In genomic region chrX:164373081-164373480, GRCm38 (mm10) we compare ENCODE assay signal across 8 mouse cellular contexts. TPM values are rescaled to one million over a fixed set of nuclear protein-coding genes. Genes with fewer than 3 reads are reported as not detected.
A peak's percentile ranks its signal among the peaks of the same experiment; 100 is the strongest.
DNase-seq lines count a peak whose midpoint lies in the region; ATAC-seq and TF ChIP-seq lines count a peak whose summit lies in the region.

Gene Vegfd, plus strand, starts transcription at chrX:164373378.

- peak within 1 kb of the TSS; percentile 16; the same call in 1 of the 2 replicates for H3K4me2 ChIP-seq in kidney, embryonic 15.5 days

- no peaks in the 10 kb centered on the region for H3K36me3 ChIP-seq in kidney, embryonic 15.5 days

- peak; percentile 39 for DNase-seq in urinary bladder, postnatal 14 days (ENCODE audit: low spot score)
- DNase-seq in urinary bladder, adult 2 months (ENCODE audit: low spot score), result no peak
- peak; percentile 24 to 63 for DNase-seq in frontal cortex, postnatal 36 days (ENCODE audit: low spot score in 2 of 2)
- no peak for DNase-seq in lung, adult 2 months
- DNase-seq in testis, postnatal 10 days (ENCODE audit: low spot score), result peak; percentile 34
- DNase-seq in thymus, postnatal 4 days, result no peak

- no peaks in the 10 kb centered on the region for H3K9me3 ChIP-seq in kidney, embryonic 15.5 days (replicated peaks)

- TF ChIP-seq CTCF in lung, adult 2 months (IDR thresholded peaks at IDR 0.05; ENCODE audit: insufficient read depth, low read length), result no peak

- peaks cover 15% of the 10 kb centered on the region; the same call in 1 of the 2 replicates for H3K27me3 ChIP-seq in kidney, embryonic 15.5 days

- TF ChIP-seq POLR2A in lung, adult 2 months (IDR thresholded peaks at IDR 0.05; ENCODE audit: borderline replicate concordance, extremely low read depth, low read depth, low read length), result no peak

- H3K9ac ChIP-seq in kidney, embryonic 15.5 days, result no peak within 1 kb of the TSS

- WGBS in kidney, embryonic 15.5 days, result 36% methylated on average over 3 of the region's 3 CpGs
- WGBS in lung, adult 2 months, result 36% methylated on average over 3 of the region's 3 CpGs

- peak within 1 kb of the TSS; percentile 21 for H3K4me3 ChIP-seq in kidney, embryonic 15.5 days (replicated peaks)
- H3K4me3 ChIP-seq in lung, adult 2 months (replicated peaks; ENCODE audit: extremely low read depth, low read depth, low read length), result no peak within 1 kb of the TSS

- peak within 1 kb of the TSS; percentile 66 for H3K27ac ChIP-seq in kidney, embryonic 15.5 days

- ATAC-seq in kidney, embryonic 15.5 days (replicated peaks; ENCODE audit: low FRiP score), result no peak
- no peak for ATAC-seq in megakaryocyte-erythroid progenitor cell, adult 5-6 weeks (replicated peaks; ENCODE audit: low FRiP score, low TSS enrichment, poor library complexity, severe bottlenecking)

- H3K4me1 ChIP-seq in kidney, embryonic 15.5 days, result no peaks in the 10 kb centered on the region
- no peaks in the 10 kb centered on the region for H3K4me1 ChIP-seq in lung, adult 2 months (ENCODE audit: control insufficient read depth, insufficient read depth, low read length)

RNA-seq across cellular contexts. Expression of gene Vegfd, which starts in this region (rescaled TPM):
- polyA plus RNA-seq in urinary bladder, adult 2 months (2012; rRNA removed), result 7.6 and 9.3 TPM in 2 replicates
- 17.7 and 20.3 TPM in 2 replicates for polyA plus RNA-seq in kidney, embryonic 15.5 days (2015; fragmentation: Nextera tagmentation; extraction: Ambion mirVana)
- polyA plus RNA-seq in lung, adult 2 months (2012; rRNA removed), result 14.0 and 23.2 TPM in 2 replicates
- total RNA-seq in megakaryocyte-erythroid progenitor cell, adult 5-6 weeks (2014; fragmentation: Nextera tagmentation), result 1.0 TPM in 1 of 2 replicates, not detected in the other
- 0.23 TPM in 1 of 2 replicates, not detected in the other for total RNA-seq in megakaryocyte-erythroid progenitor cell, adult 5-6 weeks (2017)

Comparison
In these comparisons a context has a peak if more than half of its experiments do, and no peak if none do; other contexts are left out.
1. DNase-seq: peak in urinary bladder, postnatal 14 days (single experiment), frontal cortex, postnatal 36 days (2 of 2) and testis, postnatal 10 days (single experiment); none in urinary bladder, adult 2 months (single experiment), lung, adult 2 months (single experiment) and thymus, postnatal 4 days (single experiment).